Mouse (Mus musculus) adrenal gland, adult 2 months (tissue): ENCODE data around the gene Olfr1263. TPM values are rescaled to one million over a fixed set of nuclear protein-coding genes. Genes with fewer than 3 reads are reported as not detected.

ENCODE experiments used
- DNase-seq: peaks from one replicate; pipeline ENCODE4 v3.0.0; 2021
- long read RNA-seq: library from polyadenylated mRNA; stranded (forward); transcript quantifications from one replicate; pipeline ENCODE4 v2.0.0, GENCODE M21; 2021
- polyA plus RNA-seq: library from polyadenylated mRNA; depleted of rRNA; stranded (reverse); fragments of >200 nt; gene quantifications from 2 replicates; pipeline ENCODE4 v1.2.3, GENCODE M21; 2012; rRNA removed
- total RNA-seq, 2 experiments: library from RNA; stranded (reverse); gene quantifications; 2 replicates each; pipeline ENCODE4 v1.2.3; 2021

Gene Olfr1263
- total RNA-seq (not detected), polyA plus RNA-seq (not detected in 2 replicates)
- long read RNA-seq = 0 reads

DNA sequence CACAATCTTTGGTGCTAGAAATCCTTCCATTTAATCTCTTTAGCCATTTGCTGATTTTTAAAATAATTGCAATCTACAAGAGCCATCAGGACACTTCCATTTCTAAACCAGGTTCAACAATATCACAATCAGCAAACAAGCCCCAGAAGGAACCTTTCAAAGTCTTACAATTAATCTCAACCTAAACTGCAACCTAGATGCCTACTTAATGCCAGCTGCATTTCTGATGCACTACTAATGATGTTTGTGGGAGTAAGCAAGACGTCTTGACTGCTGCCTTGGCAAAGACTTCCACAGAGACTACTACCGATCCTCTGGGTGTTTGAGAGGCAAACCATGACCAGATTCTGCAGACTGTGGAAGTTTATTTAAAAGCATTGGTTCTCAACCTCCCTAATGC lies at the start of gene Olfr1263:
Gene Olfr1263 (plus strand): TSS at position 301 of the 400 bp plus-strand sequence.
- no peak for DNase-seq

DNA sequence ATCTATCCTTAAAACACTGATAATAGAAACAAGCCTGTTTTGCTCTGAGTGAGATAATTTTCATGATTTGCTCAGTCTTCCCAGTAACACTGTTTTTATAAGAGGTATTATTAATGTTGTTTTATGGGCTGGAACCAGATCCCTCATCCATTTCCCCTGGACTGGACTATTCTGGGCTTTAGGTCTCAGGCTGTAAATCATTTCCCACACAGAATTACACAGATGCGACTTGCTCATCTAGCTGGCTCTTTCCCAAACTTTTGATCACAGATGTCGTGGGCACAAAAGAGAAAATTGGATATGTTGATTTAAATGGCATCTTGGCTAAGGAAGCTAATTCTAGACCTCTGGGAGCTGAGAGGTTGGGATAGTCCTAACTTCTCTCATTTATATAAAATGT lies 37.7 kb upstream of the Olfr1263 start, which contains the start of gene Olfr1260:
Gene Olfr1260 (plus strand): TSS at position 157 of the 400 bp plus-strand sequence.
- no peak for DNase-seq

DNA sequence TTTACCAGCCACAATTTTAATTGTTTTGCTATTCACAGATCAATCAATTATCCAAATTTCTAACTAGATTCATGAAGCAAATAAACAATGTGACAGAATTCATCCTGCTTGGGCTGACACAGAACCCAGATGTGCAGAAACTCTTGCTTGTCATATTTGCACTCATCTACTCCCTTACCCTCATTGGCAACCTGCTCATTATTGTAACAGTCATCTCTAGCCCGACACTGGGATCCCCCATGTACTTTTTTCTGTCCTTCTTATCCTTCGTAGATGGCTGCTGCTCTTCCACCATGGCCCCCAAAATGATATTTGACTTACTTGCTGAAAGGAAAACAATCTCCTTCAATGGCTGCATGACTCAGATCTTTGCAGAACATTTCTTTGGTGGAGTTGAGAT lies 34.2 kb upstream of the Olfr1263 start:
- DNase-seq = no peak

DNA sequence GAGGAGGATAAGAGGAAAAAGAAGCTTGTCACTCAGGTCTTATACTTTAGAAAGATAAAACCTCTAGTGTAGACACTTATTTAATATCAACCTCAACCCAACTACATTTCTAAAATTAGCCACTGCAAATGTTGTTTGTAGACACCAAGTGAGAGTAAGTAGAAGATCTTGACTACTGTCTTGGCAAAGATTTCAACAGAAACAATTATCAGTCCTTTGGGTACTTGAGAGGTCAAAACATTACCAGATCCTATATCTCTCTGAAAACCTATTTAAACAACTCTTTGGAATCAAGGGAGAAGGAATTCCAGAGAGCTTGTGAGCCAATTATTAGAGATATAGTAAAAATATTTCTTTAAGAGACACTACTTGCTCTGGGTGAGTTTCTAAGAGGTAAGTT lies 21.0 kb upstream of the Olfr1263 start, which contains the start of gene Olfr1261:
Gene Olfr1261 (plus strand): TSS at position 301 of the 400 bp plus-strand sequence.
- no peak for DNase-seq

DNA sequence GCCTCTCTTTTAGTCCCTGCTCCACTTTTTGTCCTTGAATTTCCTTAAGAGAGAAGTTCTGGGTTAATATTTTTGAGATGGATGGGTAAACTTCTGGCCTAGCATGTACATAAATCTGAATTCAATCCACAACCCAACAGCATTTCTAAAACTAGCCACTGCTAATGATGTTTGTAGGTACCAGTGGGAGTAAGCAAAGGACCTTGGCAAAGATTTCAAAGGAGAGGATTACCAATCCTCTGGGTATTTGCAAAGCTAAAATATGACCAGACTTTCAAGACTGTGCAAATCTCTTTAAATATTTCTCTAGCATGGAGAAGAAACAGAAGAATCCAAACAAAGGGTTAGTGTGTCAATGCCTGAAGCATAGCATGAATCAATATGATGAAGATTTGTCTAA lies 12.1 kb upstream of the Olfr1263 start, which contains the start of gene Olfr1262:
Gene Olfr1262 (plus strand): TSS at position 301 of the 400 bp plus-strand sequence.
- no peak for DNase-seq

DNA sequence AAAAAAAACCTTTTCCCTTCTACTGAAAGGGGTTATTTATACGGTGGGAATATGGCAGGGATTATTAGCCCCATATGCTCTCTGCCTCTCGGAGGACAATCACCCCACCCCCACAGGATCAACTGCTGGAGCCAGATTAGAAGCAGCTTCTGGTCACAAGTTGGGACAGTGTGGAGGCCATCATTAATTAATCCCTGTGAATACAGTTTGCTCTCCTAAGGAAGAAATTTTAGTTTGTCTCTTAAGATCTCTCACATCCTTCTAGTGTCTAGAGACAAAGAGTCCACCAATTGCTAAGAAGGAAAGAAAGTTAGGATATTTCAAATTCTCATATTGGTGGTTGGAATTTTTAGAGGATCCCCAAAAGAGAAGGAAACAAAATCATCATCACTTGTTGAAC lies 13.5 kb downstream of the Olfr1263 start, which contains the start of gene Olfr1264:
Gene Olfr1264 (minus strand): TSS at position 101 of the 400 bp plus-strand sequence.
- no peak for DNase-seq

DNA sequence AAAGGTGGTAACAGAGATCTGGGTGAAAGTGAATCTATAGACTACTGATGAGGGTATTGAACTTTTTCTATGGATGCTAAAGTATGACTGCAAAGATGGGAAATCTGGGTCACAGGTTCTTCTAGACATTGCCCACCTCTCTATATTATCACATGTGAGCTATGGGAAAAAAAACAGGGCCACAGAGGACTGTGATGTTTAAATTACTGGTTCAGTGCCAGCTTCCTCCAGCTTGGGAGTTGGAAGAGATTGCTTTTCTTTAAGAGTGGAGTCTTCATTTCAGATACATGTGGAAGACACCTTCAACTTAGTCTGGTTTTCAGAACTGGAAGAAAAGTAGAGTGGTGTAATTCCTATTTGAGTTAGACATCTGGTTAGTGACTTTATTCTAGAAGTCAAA lies 23.1 kb downstream of the Olfr1263 start, which contains the start of gene Olfr1265:
Gene Olfr1265 (plus strand): TSS at position 301 of the 400 bp plus-strand sequence.
- no peak for DNase-seq

DNA sequence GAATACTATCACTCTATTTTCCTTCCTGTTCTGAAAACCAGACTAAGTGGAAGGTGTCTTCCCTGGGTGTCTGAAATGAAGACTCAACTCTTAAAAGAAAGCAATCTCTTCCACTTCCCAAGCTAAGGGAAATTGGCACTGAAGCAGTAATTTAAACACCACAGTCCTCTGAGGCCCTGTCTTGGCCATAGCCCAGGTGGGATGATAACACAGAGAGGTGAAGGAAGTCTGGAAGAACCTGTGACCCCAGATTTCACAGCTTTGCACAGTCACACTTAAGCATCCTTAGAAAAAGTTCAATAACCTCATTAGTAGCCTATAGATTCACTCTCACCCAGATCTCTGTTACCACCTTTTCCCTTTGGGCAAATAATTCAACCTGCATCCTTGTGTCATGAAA lies 51.6 kb downstream of the Olfr1263 start, which contains the start of gene Olfr140:
Gene Olfr140 (minus strand): TSS at position 101 of the 400 bp plus-strand sequence.
- no peak for DNase-seq

Other genes starting within 250 kb of the Olfr1263 start
- gene Olfr1254, start 218.5 kb upstream of the Olfr1263 start, total RNA-seq = not detected
- not detected in 2 replicates for gene Olfr1254, start 218.5 kb upstream of the Olfr1263 start, polyA plus RNA-seq
- gene Olfr1255, start 200.1 kb upstream of the Olfr1263 start, total RNA-seq = not detected
- not detected in 2 replicates for gene Olfr1255, start 200.1 kb upstream of the Olfr1263 start, polyA plus RNA-seq
- gene Olfr1256, start 170.6 kb upstream of the Olfr1263 start, total RNA-seq = not detected
- gene Olfr1256, start 170.6 kb upstream of the Olfr1263 start, polyA plus RNA-seq = not detected in 2 replicates
- not detected for gene Olfr48, start 163.9 kb upstream of the Olfr1263 start, total RNA-seq
- gene Olfr48, start 163.9 kb upstream of the Olfr1263 start, polyA plus RNA-seq = not detected in 2 replicates
- gene Olfr1257, start 133.7 kb upstream of the Olfr1263 start, total RNA-seq = not detected
- not detected in 2 replicates for gene Olfr1257, start 133.7 kb upstream of the Olfr1263 start, polyA plus RNA-seq
- not detected for gene Olfr1258, start 84.8 kb upstream of the Olfr1263 start, total RNA-seq
- gene Olfr1258, start 84.8 kb upstream of the Olfr1263 start, polyA plus RNA-seq = not detected in 2 replicates
- gene Olfr1259, start 63.5 kb upstream of the Olfr1263 start, total RNA-seq = not detected
- not detected in 2 replicates for gene Olfr1259, start 63.5 kb upstream of the Olfr1263 start, polyA plus RNA-seq
- gene Olfr1260, start 37.8 kb upstream of the Olfr1263 start, total RNA-seq = not detected
- gene Olfr1260, start 37.8 kb upstream of the Olfr1263 start, polyA plus RNA-seq = not detected in 2 replicates
- not detected for gene Olfr1261, start 20.9 kb upstream of the Olfr1263 start, total RNA-seq
- gene Olfr1261, start 20.9 kb upstream of the Olfr1263 start, polyA plus RNA-seq = not detected in 2 replicates
- not detected for gene Olfr1262, start 12.0 kb upstream of the Olfr1263 start, total RNA-seq
- not detected in 2 replicates for gene Olfr1262, start 12.0 kb upstream of the Olfr1263 start, polyA plus RNA-seq
- not detected for gene Olfr1264, start 13.4 kb downstream of the Olfr1263 start, total RNA-seq
- not detected in 2 replicates for gene Olfr1264, start 13.4 kb downstream of the Olfr1263 start, polyA plus RNA-seq
- not detected for gene Olfr1265, start 23.2 kb downstream of the Olfr1263 start, total RNA-seq
- gene Olfr1265, start 23.2 kb downstream of the Olfr1263 start, polyA plus RNA-seq = not detected in 2 replicates
- not detected for gene Olfr140, start 51.5 kb downstream of the Olfr1263 start, total RNA-seq
- not detected in 2 replicates for gene Olfr140, start 51.5 kb downstream of the Olfr1263 start, polyA plus RNA-seq
- not detected for gene Olfr1269, start 109.3 kb downstream of the Olfr1263 start, total RNA-seq
- gene Olfr1269, start 109.3 kb downstream of the Olfr1263 start, polyA plus RNA-seq = not detected in 2 replicates
- gene Olfr32, start 130.2 kb downstream of the Olfr1263 start, total RNA-seq = not detected
- gene Olfr32, start 130.2 kb downstream of the Olfr1263 start, polyA plus RNA-seq = not detected in 2 replicates
- gene Olfr1270, start 141.0 kb downstream of the Olfr1263 start, total RNA-seq = not detected
- gene Olfr1270, start 141.0 kb downstream of the Olfr1263 start, polyA plus RNA-seq = not detected in 2 replicates
- not detected for gene Olfr1506, start 212.4 kb downstream of the Olfr1263 start, total RNA-seq
- gene Olfr1506, start 212.4 kb downstream of the Olfr1263 start, polyA plus RNA-seq = not detected in 2 replicates
- gene Olfr142, start 245.5 kb downstream of the Olfr1263 start, total RNA-seq = not detected
- not detected in 2 replicates for gene Olfr142, start 245.5 kb downstream of the Olfr1263 start, polyA plus RNA-seq